Mouse (Mus musculus) MEL (cell line): ENCODE results near the gene Ehd2. TPM values are rescaled to one million over a fixed set of nuclear protein-coding genes. Genes with fewer than 3 reads are reported as not detected.

Experiments used
- DNase-seq: peaks from one replicate; pipeline ENCODE4 v3.0.0; 2011; ENCODE audit warnings: low read depth, low spot score
- H3K27ac ChIP-seq: 2 replicates; pipeline ENCODE4 v1.5.1; 2012; ENCODE audit warnings: low read depth, mild to moderate bottlenecking, control low read depth, low read length, moderate library complexity; ENCODE audit not compliant: control insufficient read depth
- H3K27me3 ChIP-seq, 2 experiments: fragments of 150-350 bp in 1 of 2; sonication (generic) in 1 of 2; 2 replicates each; pipeline ENCODE4 v1.6.1; 2012; ENCODE audit warnings: low read length in 2 of 2, mild to moderate bottlenecking in 2 of 2, improper control_type of control experiment in 1 of 2, moderate library complexity in 1 of 2; ENCODE audit not compliant: insufficient read depth in 2 of 2, control insufficient read depth in 1 of 2
- H3K36me3 ChIP-seq, 2 experiments: 2 replicates each; pipeline ENCODE4 v1.6.1; 2012 to 2014; ENCODE audit warnings: low read length in 2 of 2, improper control_type of control experiment in 1 of 2, inconsistent platforms in 1 of 2, mild to moderate bottlenecking in 1 of 2; ENCODE audit not compliant: insufficient read depth in 2 of 2, control insufficient read depth in 1 of 2
- H3K4me1 ChIP-seq, 2 experiments: fragments of 150-350 bp in 1 of 2; sonication (generic) in 1 of 2; 2 replicates each; pipeline ENCODE4 v1.6.1; 2012; ENCODE audit warnings: low read length in 2 of 2, improper control_type of control experiment in 1 of 2, mild to moderate bottlenecking in 1 of 2; ENCODE audit not compliant: insufficient read depth in 2 of 2, control insufficient read depth in 1 of 2
- H3K4me3 ChIP-seq, 2 experiments: fragments of 150-350 bp in 1 of 2; sonication (generic) in 1 of 2; 2 replicates each; pipeline ENCODE4 v1.5.1; 2012; ENCODE audit warnings: low read depth in 2 of 2, low read length in 2 of 2, mild to moderate bottlenecking in 2 of 2, moderate library complexity in 2 of 2, control low read depth in 1 of 2, improper control_type of control experiment in 1 of 2; ENCODE audit not compliant: control insufficient read depth in 1 of 2, insufficient read depth in 1 of 2
- H3K79me2 ChIP-seq: 2 replicates; pipeline ENCODE4 v1.6.1; 2012; ENCODE audit warnings: mild to moderate bottlenecking, low read length, moderate library complexity; ENCODE audit not compliant: control insufficient read depth, poor library complexity, insufficient read depth
- H3K9ac ChIP-seq: 2 replicates; pipeline ENCODE4 v1.6.1; 2012; ENCODE audit warnings: low read depth, mild to moderate bottlenecking, control low read depth, low read length, moderate library complexity; ENCODE audit not compliant: control insufficient read depth, poor library complexity, severe bottlenecking
- H3K9me3 ChIP-seq: fragments of 150-350 bp; sonication (generic); replicated peaks from 2 replicates; pipeline ENCODE4 v1.6.1; 2012; ENCODE audit warnings: mild to moderate bottlenecking, low read length, improper control_type of control experiment, moderate library complexity; ENCODE audit not compliant: insufficient read depth
- BHLHE40 ChIP-seq: IDR thresholded peaks from 2 replicates; pipeline ENCODE4 v1.6.1; 2012; ENCODE audit warnings: low read depth, mild to moderate bottlenecking, inconsistent platforms, low read length, improper control_type of control experiment, borderline replicate concordance
- CHD1 ChIP-seq: IDR thresholded peaks from 2 replicates; pipeline ENCODE4 v1.6.1; 2012; ENCODE audit warnings: low read depth, mild to moderate bottlenecking, inconsistent platforms, low read length, improper control_type of control experiment
- CHD2 ChIP-seq: IDR thresholded peaks from 2 replicates; pipeline ENCODE4 v1.6.1; 2011; ENCODE audit warnings: low read length, improper control_type of control experiment
- CTCF ChIP-seq, 3 experiments: IDR thresholded peaks in 2 of 3; conservative IDR thresholded peaks in 1 of 3; 2 replicates each; pipeline ENCODE4 v1.5.1; 2011 to 2012; ENCODE audit warnings: low read length in 3 of 3, low read depth in 2 of 3, mild to moderate bottlenecking in 2 of 3, improper control_type of control experiment in 1 of 3, inconsistent platforms in 1 of 3, mixed read lengths in 1 of 3, moderate library complexity in 1 of 3; ENCODE audit not compliant: control insufficient read depth in 1 of 3, insufficient read depth in 1 of 3, poor library complexity in 1 of 3, severe bottlenecking in 1 of 3
- E2F4 ChIP-seq: IDR thresholded peaks from 2 replicates; pipeline ENCODE4 v1.6.1; 2011; ENCODE audit warnings: low read depth, low read length, improper control_type of control experiment, borderline replicate concordance
- ETS1 ChIP-seq: IDR thresholded peaks from 2 replicates; pipeline ENCODE4 v1.6.1; 2012; ENCODE audit warnings: low read depth, mild to moderate bottlenecking, inconsistent platforms, low read length, improper control_type of control experiment, moderate library complexity
- GATA1 ChIP-seq: IDR thresholded peaks from 2 replicates; pipeline ENCODE4 v1.6.1; 2011; ENCODE audit warnings: low read depth, low read length, improper control_type of control experiment
- HCFC1 ChIP-seq: IDR thresholded peaks from 2 replicates; pipeline ENCODE4 v1.6.1; 2012; ENCODE audit warnings: low read depth, mild to moderate bottlenecking, inconsistent platforms, low read length, improper control_type of control experiment, moderate library complexity
- JUND ChIP-seq: IDR thresholded peaks from 2 replicates; pipeline ENCODE4 v1.6.1; 2011; ENCODE audit warnings: low read depth, mild to moderate bottlenecking, improper control_type of control experiment, low read length
- MYC ChIP-seq: IDR thresholded peaks from 2 replicates; pipeline ENCODE4 v1.6.1; 2011; ENCODE audit warnings: low read depth, mild to moderate bottlenecking, low read length, improper control_type of control experiment, moderate library complexity
- NELFE ChIP-seq: IDR thresholded peaks from 2 replicates; pipeline ENCODE4 v1.6.1; 2011; ENCODE audit warnings: low read depth, low read length, improper control_type of control experiment
- POLR2A ChIP-seq, 2 experiments: IDR thresholded peaks; 2 replicates each; pipeline ENCODE4 v1.6.1; 2011 to 2012; ENCODE audit warnings: low read length in 2 of 2, mild to moderate bottlenecking in 2 of 2, control low read depth in 1 of 2, improper control_type of control experiment in 1 of 2, low read depth in 1 of 2, moderate library complexity in 1 of 2; ENCODE audit not compliant: control insufficient read depth in 1 of 2, insufficient read depth in 1 of 2, poor library complexity in 1 of 2
- RAD21 ChIP-seq: IDR thresholded peaks from 2 replicates; pipeline ENCODE4 v1.6.1; 2011; ENCODE audit warnings: mild to moderate bottlenecking, low read depth, low read length, improper control_type of control experiment
- RCOR1 ChIP-seq: IDR thresholded peaks from 2 replicates; pipeline ENCODE4 v1.6.1; 2012; ENCODE audit warnings: low read depth, mild to moderate bottlenecking, inconsistent platforms, low read length, improper control_type of control experiment
- SMC3 ChIP-seq: IDR thresholded peaks from 2 replicates; pipeline ENCODE4 v1.6.1; 2011; ENCODE audit warnings: low read depth, low read length, improper control_type of control experiment
- TCF12 ChIP-seq: IDR thresholded peaks from 2 replicates; pipeline ENCODE4 v1.6.1; 2014; ENCODE audit warnings: low read depth, mild to moderate bottlenecking, inconsistent platforms, low read length, improper control_type of control experiment, moderate library complexity
- UBTF ChIP-seq: IDR thresholded peaks from 2 replicates; pipeline ENCODE4 v1.6.1; 2012; ENCODE audit warnings: low read depth, mild to moderate bottlenecking, inconsistent platforms, low read length, improper control_type of control experiment, moderate library complexity, borderline replicate concordance; ENCODE audit not compliant: insufficient read depth
- USF1 ChIP-seq: IDR thresholded peaks from 2 replicates; pipeline ENCODE4 v1.6.1; 2014; ENCODE audit warnings: low read depth, mild to moderate bottlenecking, inconsistent platforms, low read length, improper control_type of control experiment, moderate library complexity
- USF2 ChIP-seq, 2 experiments: IDR thresholded peaks; 2 replicates each; pipeline ENCODE4 v1.6.1; 2011 to 2012; ENCODE audit warnings: improper control_type of control experiment in 2 of 2, low read length in 2 of 2, borderline replicate concordance in 1 of 2, inconsistent platforms in 1 of 2, low read depth in 1 of 2, mild to moderate bottlenecking in 1 of 2; ENCODE audit not compliant: insufficient read depth in 1 of 2
- ZC3H11A ChIP-seq: IDR thresholded peaks from 2 replicates; pipeline ENCODE4 v1.6.1; 2012; ENCODE audit warnings: low read depth, mild to moderate bottlenecking, inconsistent platforms, low read length, improper control_type of control experiment
- polyA plus RNA-seq, 2 experiments: library from polyadenylated mRNA; stranded (reverse) in 1 of 2; unstranded in 1 of 2; fragments of >175 nt in 1 of 2; fragments of >200 nt in 1 of 2; gene quantifications; 2 replicates each; pipeline versions ENCODE4 v1.2.1 to v1.2.4; 2012; ENCODE audit warnings: low replicate concordance in 2 of 2, low read depth in 1 of 2; ENCODE audit not compliant: insufficient read length in 2 of 2, insufficient read depth in 1 of 2, missing spikeins in 1 of 2
- total RNA-seq: library from RNA; depleted of rRNA; stranded (reverse); fragments of 300-350 nt; gene quantifications from 2 replicates; pipeline ENCODE4 v1.2.3, GENCODE M21; 2012

Gene Ehd2
- total and polyA plus RNA-seq, 3 experiments, result 3.2 to 6.2 TPM; not detected in 1

DNA sequence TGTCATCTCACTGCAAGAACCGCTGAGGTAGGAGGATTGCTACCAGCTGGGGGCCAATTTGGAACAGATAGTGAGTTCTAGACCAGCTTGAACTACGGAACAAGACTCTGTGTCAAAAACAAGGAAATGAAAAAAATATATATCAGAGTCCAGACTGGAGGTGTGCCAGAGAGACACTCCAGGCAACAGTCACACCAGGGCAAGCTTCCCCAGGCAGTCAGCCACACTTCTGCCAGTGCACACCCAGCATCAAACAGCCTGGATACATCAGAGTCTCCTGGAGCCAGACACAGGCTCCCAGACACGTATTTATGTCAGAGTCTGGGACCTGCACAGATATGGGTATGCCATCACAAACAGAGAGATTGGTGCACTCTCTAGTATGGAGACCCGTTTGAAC, 6.1 kb downstream of the Ehd2 start:
- H3K9ac ChIP-seq, result no peak overlapping the region
- H3K27me3 ChIP-seq, result no peaks in the 10 kb centered on the region
- DNase-seq, result peak; percentile 36
- TF ChIP-seq TCF12, result no peak
- no peak for TF ChIP-seq USF2 (IDR thresholded peaks at IDR 0.05; ENCODE audit: borderline replicate concordance in 1 of 2, insufficient read depth in 1 of 2, low read depth in 1 of 2, low read length in 2 of 2)
- no peaks in the 10 kb centered on the region for H3K9me3 ChIP-seq
- peaks cover 3 to 12% of the 10 kb centered on the region in 2 experiments; a peak in 3 of 4 replicates for H3K4me1 ChIP-seq
- no peak overlapping the region for H3K27ac ChIP-seq
- H3K79me2 ChIP-seq, result no peaks in the 10 kb centered on the region
- H3K4me3 ChIP-seq, result no peak overlapping the region
- peaks cover 0 to 7% of the 10 kb centered on the region in 2 experiments; a peak in 2 of 4 replicates for H3K36me3 ChIP-seq

DNA sequence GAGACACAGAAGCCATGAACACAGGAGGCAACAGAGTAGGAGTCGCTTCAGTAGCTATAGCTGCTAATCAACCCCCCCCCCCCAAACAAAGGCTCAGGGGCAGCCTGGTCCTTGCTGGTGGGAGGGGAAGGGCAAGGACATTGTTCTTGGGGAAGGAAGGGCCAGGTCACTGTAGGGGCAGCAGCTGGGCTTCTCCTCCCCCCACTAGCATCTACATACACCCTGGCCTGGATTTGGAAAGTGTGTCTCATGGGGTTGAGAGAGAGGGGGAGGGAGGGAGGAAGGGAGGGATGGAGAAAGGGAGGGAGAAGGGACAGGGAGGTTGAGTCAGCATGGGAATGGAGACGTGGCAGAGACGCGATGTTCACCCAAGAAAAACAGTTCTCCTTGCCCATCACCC, 6.7 kb downstream of the Ehd2 start:
- no peak for DNase-seq
- Histone ChIP-seq H3K27ac (no peak overlapping the region), H3K36me3 (peaks cover 0 to 8% of the 10 kb centered on the region in 2 experiments; a peak in 2 of 4 replicates), H3K79me2 (no peaks in the 10 kb centered on the region), H3K4me1 (peaks cover 3 to 15% of the 10 kb centered on the region in 2 experiments; a peak in 3 of 4 replicates), H3K9me3 (no peaks in the 10 kb centered on the region), H3K27me3 (no peaks in the 10 kb centered on the region), H3K9ac (no peak overlapping the region), H3K4me3 (no peak overlapping the region)
- TF ChIP-seq USF1, result no peak
- no peak for TF ChIP-seq GATA1
- no peak for TF ChIP-seq CHD1
- TF ChIP-seq UBTF, result no peak
- TF ChIP-seq ETS1, result no peak
- no peak for TF ChIP-seq RCOR1
- no peak for TF ChIP-seq SMC3
- no peak for TF ChIP-seq ZC3H11A
- TF ChIP-seq BHLHE40, result no peak
- TF ChIP-seq TCF12, result no peak
- no peak for TF ChIP-seq RAD21
- TF ChIP-seq JUND, result no peak
- TF ChIP-seq CHD2, result no peak
- TF ChIP-seq CTCF (IDR thresholded peaks at IDR 0.05 in 2 of 3, conservative IDR thresholded peaks at IDR 0.05 in 1 of 3; ENCODE audit: control insufficient read depth in 1 of 3, insufficient read depth in 1 of 3, low read depth in 2 of 3, low read length in 3 of 3, poor library complexity in 1 of 3, severe bottlenecking in 1 of 3), result no peak
- TF ChIP-seq MYC, result no peak
- TF ChIP-seq HCFC1, result no peak
- TF ChIP-seq POLR2A (IDR thresholded peaks at IDR 0.05; ENCODE audit: control insufficient read depth in 1 of 2, insufficient read depth in 1 of 2, low read depth in 1 of 2, low read length in 2 of 2, poor library complexity in 1 of 2), result no peak
- TF ChIP-seq NELFE, result no peak
- no peak for TF ChIP-seq E2F4
